Mouse (Mus musculus) stomach, embryonic 14.5 days (tissue): ENCODE data around the gene Dhx16. TPM values are rescaled to one million over a fixed set of nuclear protein-coding genes. Genes with fewer than 3 reads are reported as not detected.

Source experiments
- ATAC-seq: fragments of 200-750 bp; cut with Nextera tagmentation; 2 replicates; pipeline ENCODE4 v1.8.0; 2017; ENCODE audit warnings: low read depth, moderate TSS enrichment; ENCODE audit not compliant: insufficient number of reproducible peaks, insufficient read depth, low FRiP score
- H3K27ac ChIP-seq: fragments of 300-500 bp; sonication (generic); 2 replicates; pipeline ENCODE4 v1.5.1; 2014; ENCODE audit warnings: mild to moderate bottlenecking, low read length, moderate library complexity, mixed read lengths
- H3K27me3 ChIP-seq: fragments of 300-500 bp; sonication (generic); 2 replicates; pipeline ENCODE4 v1.6.1; 2014; ENCODE audit warnings: low read length, control low read depth, mixed read lengths; ENCODE audit not compliant: control insufficient read depth, insufficient read depth
- H3K36me3 ChIP-seq: fragments of 300-500 bp; sonication (generic); 2 replicates; pipeline ENCODE4 v1.6.1; 2014; ENCODE audit warnings: mild to moderate bottlenecking, control low read depth, low read length, moderate library complexity, mixed read lengths; ENCODE audit not compliant: control insufficient read depth, insufficient read depth
- H3K4me1 ChIP-seq: fragments of 300-500 bp; sonication (generic); 2 replicates; pipeline ENCODE4 v1.6.1; 2014; ENCODE audit warnings: low read length, control low read depth, mixed read lengths; ENCODE audit not compliant: control insufficient read depth, insufficient read depth
- H3K4me2 ChIP-seq: fragments of 300-500 bp; sonication (generic); replicated peaks from 2 replicates; pipeline ENCODE4 v1.6.1; 2014; ENCODE audit warnings: low read depth, low read length, control low read depth
- H3K4me3 ChIP-seq: fragments of 300-500 bp; sonication (generic); 2 replicates; pipeline ENCODE4 v1.5.1; 2014; ENCODE audit warnings: low read depth, low read length, control low read depth
- H3K9ac ChIP-seq: fragments of 300-500 bp; sonication (generic); replicated peaks from 2 replicates; pipeline ENCODE4 v1.6.1; 2014; ENCODE audit warnings: low read depth, mild to moderate bottlenecking, control low read depth, low read length, moderate library complexity, mixed read lengths
- H3K9me3 ChIP-seq: fragments of 300-500 bp; sonication (generic); 2 replicates; pipeline ENCODE4 v1.6.1; 2016; ENCODE audit warnings: low read depth, low read length, control low read depth; ENCODE audit not compliant: control insufficient read depth
- WGBS: fragments of 180-500 bp; shearing (Covaris S2); extraction: QIAGEN DNeasy Blood & Tissue Kit; methylation state at CpG from one replicate; pipeline ENCODE4 v1.1.7; 2014; 5-methylcytosine and 5-hydroxymethylcytosine counted together
- polyA plus RNA-seq: library from polyadenylated mRNA; unstranded; fragments of >200 nt; fragmentation: Nextera tagmentation; extraction: Ambion mirVana; gene quantifications from 2 replicates; pipeline ENCODE4 v1.2.1, GENCODE M21; 2014

The Dhx16 gene
- 34.0 and 38.0 TPM in 2 replicates for polyA plus RNA-seq

DNA sequence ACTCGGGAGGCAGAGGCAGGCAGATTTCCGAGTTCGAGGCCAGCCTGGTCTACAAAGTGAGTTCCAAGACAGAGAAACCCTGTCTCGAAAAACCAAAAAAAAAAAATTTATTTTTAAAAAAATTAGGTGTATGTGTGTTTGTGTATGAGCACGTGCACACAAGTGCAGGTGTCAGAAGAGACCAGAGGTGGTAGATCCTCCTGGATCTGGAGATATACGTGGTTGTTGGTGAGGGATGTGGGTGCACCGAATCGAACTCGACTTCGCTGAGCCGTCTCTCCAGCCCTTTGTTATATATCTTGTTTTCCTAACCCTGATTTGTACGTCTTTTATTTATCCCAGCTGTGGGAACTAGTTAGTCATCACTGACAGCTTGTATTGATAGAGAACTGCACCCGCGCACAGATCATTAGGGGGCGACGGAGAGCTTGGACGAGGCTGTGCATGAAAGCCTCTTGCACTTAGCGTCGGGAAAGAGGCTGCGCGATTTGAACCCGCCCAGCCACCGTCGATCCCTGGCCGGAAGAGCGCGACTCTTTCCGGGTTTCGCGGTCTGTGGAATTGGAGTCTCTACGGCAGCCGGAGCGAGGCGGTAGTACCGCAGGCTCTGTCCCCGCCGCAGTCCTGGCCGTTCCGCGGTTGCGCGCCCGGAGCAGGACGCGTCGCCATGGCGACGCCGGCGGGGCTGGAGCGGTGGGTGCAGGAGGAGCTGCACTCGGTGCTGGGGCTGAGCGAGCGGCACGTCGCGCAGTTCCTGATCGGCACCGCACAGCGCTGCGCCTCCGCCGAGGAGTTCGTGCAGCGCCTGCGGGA, at the start of gene Dhx16:
Dhx16 (plus strand) TSS at position 575 of the 813 bp plus-strand sequence.
- H3K4me2 ChIP-seq = peak within 1 kb of the TSS; percentile 72
- peak within 1 kb of the TSS; percentile 94 for H3K4me3 ChIP-seq
- no peaks in the 10 kb centered on the region for H3K27me3 ChIP-seq
- peaks cover 33% of the 10 kb centered on the region for H3K36me3 ChIP-seq
- peak within 1 kb of the TSS; percentile 55; the same call in 1 of the 2 replicates for H3K27ac ChIP-seq
- WGBS = 6% methylated on average over 58 of the region's 66 CpGs
- no peaks in the 10 kb centered on the region for H3K9me3 ChIP-seq
- H3K4me1 ChIP-seq = peaks cover 3% of the 10 kb centered on the region; the same call in 1 of the 2 replicates
- H3K9ac ChIP-seq = peak within 1 kb of the TSS; percentile 89
- ATAC-seq = peak; percentile 91

DNA sequence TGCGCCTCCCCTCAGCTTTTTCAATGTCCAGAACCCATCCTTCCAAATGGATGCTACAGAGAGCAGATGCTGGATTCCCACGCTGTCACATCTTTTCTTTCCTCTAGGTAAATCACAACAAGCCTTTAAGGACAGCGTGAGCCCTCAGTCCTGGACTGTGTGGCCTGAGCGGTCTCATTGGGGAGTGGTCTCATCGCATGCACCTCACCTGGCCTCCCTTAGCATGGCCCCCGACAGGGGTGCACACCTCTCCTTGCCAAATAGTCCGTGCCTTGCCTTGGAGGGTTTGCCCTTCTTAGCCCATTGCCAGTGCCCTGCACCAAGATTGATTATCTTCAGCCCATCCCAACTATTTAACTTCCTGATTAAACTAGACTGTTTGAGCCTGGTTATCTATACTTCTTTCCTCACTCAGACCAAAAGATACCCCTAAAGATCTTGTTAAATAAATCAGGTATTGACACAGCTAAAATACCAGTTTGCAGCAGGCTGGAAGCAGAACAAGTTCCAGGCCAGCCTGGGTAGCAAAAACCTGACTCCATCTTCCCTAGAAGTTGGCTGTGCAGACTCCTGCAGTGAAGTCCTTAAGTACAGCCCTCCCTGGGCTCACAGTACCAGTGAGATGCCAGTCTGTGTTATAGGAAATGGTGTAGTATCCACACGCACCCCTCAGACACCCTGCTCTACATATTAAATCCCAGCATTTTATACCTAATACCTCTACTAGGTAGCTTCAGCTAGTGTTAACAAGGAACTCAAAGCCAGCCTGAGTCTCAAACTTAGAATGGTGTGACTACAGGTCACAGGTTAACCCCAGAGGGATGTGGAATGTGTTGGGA, 47.0 kb upstream of the Dhx16 start:
- H3K27ac ChIP-seq = no peak overlapping the region
- H3K4me1 ChIP-seq = peaks cover 22% of the 10 kb centered on the region
- no peaks in the 10 kb centered on the region for H3K27me3 ChIP-seq
- no peak overlapping the region for H3K4me2 ChIP-seq
- ATAC-seq = no peak
- no peak overlapping the region for H3K9ac ChIP-seq
- no peak overlapping the region for H3K4me3 ChIP-seq
- no peaks in the 10 kb centered on the region for H3K9me3 ChIP-seq
- H3K36me3 ChIP-seq = peaks cover 50% of the 10 kb centered on the region
- WGBS = 59% methylated on average over 8 of the region's 8 CpGs

DNA sequence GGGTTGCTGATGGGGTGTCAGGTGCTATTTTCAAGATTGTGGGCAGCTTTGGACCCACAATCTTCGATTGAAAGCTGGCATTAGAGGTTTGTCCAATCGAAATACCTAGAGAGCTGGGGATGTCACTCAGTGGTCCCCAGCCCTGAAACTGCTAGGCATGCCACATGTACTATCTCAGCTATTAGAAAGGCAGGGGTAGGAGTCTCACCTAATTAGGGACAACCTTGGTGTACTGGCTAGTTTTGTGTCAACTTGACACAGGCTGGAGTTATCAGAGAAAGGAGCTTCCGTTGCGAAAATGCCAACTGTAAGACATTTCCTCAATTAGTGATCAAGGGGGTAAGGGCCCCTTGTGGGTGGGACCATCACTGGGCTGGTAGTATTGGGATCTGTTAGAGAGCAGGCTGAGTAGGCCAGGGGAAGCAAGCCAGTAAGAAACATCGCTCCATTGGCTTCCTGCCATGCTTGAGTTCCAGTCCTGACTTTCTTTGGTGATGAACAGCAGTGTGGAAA, 46.3 kb upstream of the Dhx16 start:
- ATAC-seq = no peak
- H3K4me2 ChIP-seq = no peak overlapping the region
- WGBS = 27% methylated on average over 5 of the region's 5 CpGs
- H3K9me3 ChIP-seq = no peaks in the 10 kb centered on the region
- H3K27ac ChIP-seq = no peak overlapping the region
- H3K4me3 ChIP-seq = no peak overlapping the region
- no peaks in the 10 kb centered on the region for H3K27me3 ChIP-seq
- H3K9ac ChIP-seq = no peak overlapping the region
- peaks cover 22% of the 10 kb centered on the region for H3K4me1 ChIP-seq
- peaks cover 48% of the 10 kb centered on the region for H3K36me3 ChIP-seq

DNA sequence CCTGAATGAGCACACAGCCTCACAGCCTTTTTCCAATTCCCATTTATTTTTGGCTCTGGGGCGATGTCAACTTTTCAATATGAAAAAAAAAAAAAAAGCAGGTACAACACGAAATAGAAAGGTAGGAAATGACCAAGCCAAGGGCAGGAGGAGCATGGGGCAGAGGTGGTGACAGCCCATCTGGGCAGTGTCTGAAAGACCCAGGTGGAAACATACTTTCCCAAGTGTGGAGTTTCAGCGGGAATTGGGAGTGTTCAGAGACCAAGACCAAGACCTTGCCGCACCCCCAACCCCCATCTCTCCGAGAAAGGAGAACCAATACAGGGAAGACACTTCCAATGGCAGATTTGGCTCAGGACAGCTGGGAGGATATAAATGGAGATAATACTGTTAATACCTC, 45.7 kb upstream of the Dhx16 start:
- Histone ChIP-seq H3K4me2 (no peak overlapping the region), H3K36me3 (peaks cover 48% of the 10 kb centered on the region)

DNA sequence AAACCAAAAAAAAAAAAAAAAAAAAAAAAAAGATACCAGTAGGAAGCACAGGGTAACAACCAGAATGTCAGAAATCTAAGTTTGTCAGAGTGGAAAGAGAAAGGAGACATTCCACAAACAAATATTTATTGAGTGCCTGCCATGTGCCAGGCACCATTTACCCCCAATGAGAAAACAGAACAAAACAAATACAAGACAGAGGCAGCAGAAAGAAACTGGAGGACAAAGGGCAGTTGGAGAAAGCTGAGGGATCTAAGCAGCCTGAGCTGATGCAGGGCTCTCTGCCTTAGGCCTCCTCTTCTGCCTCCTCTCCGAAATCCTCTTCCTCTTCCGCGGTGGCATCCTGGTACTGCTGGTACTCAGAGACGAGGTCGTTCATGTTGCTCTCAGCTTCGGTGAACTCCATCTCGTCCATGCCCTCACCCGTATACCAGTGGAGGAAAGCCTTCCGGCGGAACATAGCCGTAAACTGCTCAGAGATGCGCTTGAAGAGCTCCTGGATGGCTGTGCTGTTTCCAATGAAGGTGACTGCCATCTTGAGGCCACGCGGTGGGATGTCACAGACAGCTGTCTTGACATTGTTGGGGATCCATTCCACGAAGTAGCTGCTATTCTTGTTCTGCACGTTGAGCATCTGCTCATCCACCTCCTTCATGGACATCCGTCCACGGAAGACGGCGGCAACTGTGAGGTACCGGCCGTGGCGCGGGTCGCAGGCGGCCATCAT, 44.8 kb upstream of the Dhx16 start:
- Histone ChIP-seq H3K4me1 (peaks cover 27% of the 10 kb centered on the region), H3K9me3 (no peaks in the 10 kb centered on the region), H3K4me2 (peak overlapping the region; percentile 98), H3K4me3 (peak overlapping the region; percentile 77), H3K9ac (no peak overlapping the region; the same call in 1 of the 2 replicates), H3K27me3 (no peaks in the 10 kb centered on the region), H3K36me3 (peaks cover 48% of the 10 kb centered on the region), H3K27ac (0 out of 2 replicates have a peak overlapping the region, but pooled peaks have one; percentile 11)
- WGBS = 74% methylated on average over 26 of the region's 26 CpGs
- ATAC-seq = no peak

More for the DNA sequence above, 45.7 kb upstream of the Dhx16 start:
- H3K27ac ChIP-seq = peak overlapping the region; percentile 48; the same call in 1 of the 2 replicates
- H3K9ac ChIP-seq = no peak overlapping the region
- 50% methylated on average over 5 of the region's 5 CpGs for WGBS
- H3K27me3 ChIP-seq = no peaks in the 10 kb centered on the region
- H3K4me3 ChIP-seq = no peak overlapping the region
- no peaks in the 10 kb centered on the region for H3K9me3 ChIP-seq
- no peak for ATAC-seq
- H3K4me1 ChIP-seq = peaks cover 22% of the 10 kb centered on the region

DNA sequence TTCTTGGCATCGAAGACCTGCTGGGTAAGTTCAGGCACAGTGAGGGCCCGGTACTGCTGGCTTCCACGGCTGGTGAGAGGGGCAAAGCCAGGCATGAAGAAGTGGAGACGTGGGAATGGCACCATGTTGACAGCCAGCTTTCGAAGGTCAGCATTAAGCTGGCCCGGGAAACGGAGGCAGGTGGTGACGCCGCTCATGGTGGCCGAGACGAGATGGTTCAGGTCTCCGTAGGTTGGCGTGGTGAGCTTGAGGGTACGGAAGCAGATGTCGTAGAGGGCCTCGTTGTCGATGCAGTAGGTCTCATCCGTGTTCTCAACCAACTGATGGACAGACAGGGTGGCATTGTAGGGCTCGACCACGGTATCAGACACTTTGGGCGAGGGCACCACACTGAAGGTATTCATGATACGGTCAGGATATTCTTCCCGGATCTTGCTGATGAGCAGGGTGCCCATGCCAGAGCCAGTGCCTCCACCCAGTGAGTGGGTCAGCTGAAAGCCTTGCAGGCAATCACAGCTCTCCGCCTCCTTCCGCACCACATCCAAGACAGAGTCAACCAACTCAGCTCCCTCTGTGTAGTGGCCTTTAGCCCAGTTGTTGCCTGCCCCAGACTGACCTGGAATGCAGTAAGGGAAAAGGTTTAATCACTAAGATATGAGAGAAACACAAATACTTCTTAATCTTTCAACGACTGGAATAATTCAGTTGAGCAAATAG, 44.0 kb upstream of the Dhx16 start:
- WGBS = 71% methylated on average over 26 of the region's 26 CpGs
- peak overlapping the region; percentile 11; the same call in 1 of the 2 replicates for H3K27ac ChIP-seq
- H3K4me1 ChIP-seq = peaks cover 25% of the 10 kb centered on the region
- peak overlapping the region; percentile 98 for H3K4me2 ChIP-seq
- H3K4me3 ChIP-seq = peak overlapping the region; percentile 77
- H3K27me3 ChIP-seq = no peaks in the 10 kb centered on the region
- ATAC-seq = no peak
- no peak overlapping the region for H3K9ac ChIP-seq
- no peaks in the 10 kb centered on the region for H3K9me3 ChIP-seq
- H3K36me3 ChIP-seq = peaks cover 48% of the 10 kb centered on the region

DNA sequence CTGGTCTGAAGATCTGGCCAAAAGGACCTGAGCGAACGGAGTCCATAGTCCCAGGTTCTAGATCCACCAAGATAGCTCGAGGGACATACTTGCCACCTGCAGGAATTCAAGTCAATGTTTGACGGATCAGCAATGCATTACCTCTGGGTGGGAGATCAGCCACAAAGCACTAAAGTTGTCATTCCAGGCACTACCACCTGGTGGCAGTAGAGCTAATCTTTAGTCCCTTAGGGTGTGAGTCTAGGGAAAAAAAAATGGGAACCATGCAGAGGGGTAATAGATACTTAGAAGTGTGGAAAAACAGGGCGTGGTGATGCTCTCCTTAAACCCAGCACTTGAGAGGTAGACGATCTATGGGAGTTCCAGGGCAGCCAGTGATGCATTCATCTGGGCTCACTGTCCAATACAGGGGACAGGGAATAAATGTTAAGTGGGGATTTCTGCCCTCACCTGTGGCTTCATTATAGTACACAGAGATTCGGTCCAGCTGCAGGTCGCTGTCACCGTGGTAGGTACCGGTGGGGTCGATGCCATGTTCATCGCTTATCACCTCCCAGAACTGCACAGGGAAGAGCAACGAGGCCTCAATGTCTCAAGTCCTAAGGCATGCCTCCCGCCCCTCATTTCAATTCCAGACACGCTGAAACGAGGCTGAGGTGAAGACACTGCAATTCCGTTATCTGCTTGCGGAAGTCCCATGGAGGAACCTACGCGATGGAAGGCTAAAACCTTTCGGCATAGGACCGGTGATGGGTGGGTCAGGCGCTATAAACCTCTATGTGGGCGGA, 43.2 kb upstream of the Dhx16 start:
- peaks cover 43% of the 10 kb centered on the region for H3K36me3 ChIP-seq
- H3K9ac ChIP-seq = peak overlapping the region; percentile 92
- peaks cover 25% of the 10 kb centered on the region for H3K4me1 ChIP-seq
- ATAC-seq = no peak
- peak overlapping the region; percentile 98 for H3K4me2 ChIP-seq
- no peaks in the 10 kb centered on the region for H3K27me3 ChIP-seq
- WGBS = 4% methylated on average over 24 of the region's 24 CpGs
- peak overlapping the region; percentile 77 for H3K4me3 ChIP-seq
- peak overlapping the region; percentile 98 for H3K27ac ChIP-seq
- H3K9me3 ChIP-seq = no peaks in the 10 kb centered on the region
